Mouse (Mus musculus): ENCODE data around the gene Olfr1294. TPM values are rescaled to one million over a fixed set of nuclear protein-coding genes. Genes with fewer than 3 reads are reported as not detected.

The Olfr1294 gene
- total RNA-seq (2022): not detected

DNA sequence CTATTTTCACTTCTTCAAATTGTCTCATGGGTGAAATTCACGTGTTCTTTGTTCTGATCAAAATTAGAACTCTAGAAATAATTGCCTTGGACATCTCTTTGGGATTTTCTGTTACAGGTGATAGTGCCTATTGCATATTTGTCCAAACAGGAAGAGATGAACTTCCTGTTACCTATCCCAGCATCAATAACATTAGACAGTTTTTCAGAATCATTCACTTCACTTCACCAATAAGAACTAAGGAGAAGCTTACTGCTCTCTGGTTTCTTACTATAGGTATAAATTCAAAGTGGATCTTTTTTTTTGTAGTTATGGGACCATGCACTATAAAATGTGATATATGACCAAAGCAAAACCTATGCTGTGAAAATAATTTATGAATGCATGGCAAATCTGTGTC, at the start of gene Olfr1294:
Gene Olfr1294, minus strand, starts transcription at position 101 of the 400 bp plus-strand sequence.
- DNase-seq: no peak

GRCm38 (mm10) chr2:111569581-111569980, 29.5 kb upstream of the Olfr1294 start, which contains the start of gene Olfr1295:
TSS of gene Olfr1295 (minus strand) at chr2:111569681.
- DNase-seq: no peak

- no peak for DNase-seq
These were observed 15.2 kb downstream of the Olfr1294 start, which contains the start of gene Olfr1293-ps for GRCm38 (mm10) chr2:111524903-111525302. TSS of gene Olfr1293-ps (plus strand) at chr2:111525203.

- no peak for DNase-seq
These were observed 22.6 kb downstream of the Olfr1294 start for GRCm38 (mm10) chr2:111517451-111517850.

GRCm38 (mm10) chr2:111496880-111497279, 43.2 kb downstream of the Olfr1294 start, which contains the start of gene Olfr1291-ps1:
TSS of gene Olfr1291-ps1 (plus strand) at chr2:111497180.
- no peak for DNase-seq

DNA sequence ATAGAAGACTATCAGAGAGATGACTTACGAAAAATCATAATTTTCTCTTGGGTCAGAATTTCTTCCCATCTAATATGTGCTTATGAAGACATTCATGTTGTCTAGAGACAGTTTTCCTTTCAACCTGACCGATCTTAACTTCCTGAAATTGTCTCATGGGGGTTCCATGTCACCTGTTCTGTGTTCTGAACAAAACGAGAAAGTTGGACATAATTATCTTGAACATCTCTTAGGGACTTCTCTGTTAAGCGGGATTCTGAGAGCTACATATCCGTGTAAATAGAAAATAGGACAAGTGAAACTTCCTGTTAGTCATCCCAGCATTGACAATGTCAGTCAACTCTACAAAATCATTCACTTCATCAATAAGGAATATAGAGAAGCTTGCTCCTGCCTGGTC, 46.4 kb downstream of the Olfr1294 start, which contains the start of gene Olfr1290:
Gene Olfr1290, minus strand, starts transcription at position 101 of the 400 bp plus-strand sequence.
- DNase-seq: no peak

Other genes starting within 250 kb of the Olfr1294 start
- not detected for gene Olfr1279, start 239.7 kb downstream of the Olfr1294 start, total RNA-seq (2022)
- not detected for gene Olfr1280, start 226.3 kb downstream of the Olfr1294 start, total RNA-seq (2022)
- gene Olfr1281, start 213.8 kb downstream of the Olfr1294 start, total RNA-seq (2022): not detected
- gene Olfr1282, start 204.2 kb downstream of the Olfr1294 start, total RNA-seq (2022): not detected
- gene Olfr1283, start 173.5 kb downstream of the Olfr1294 start, total RNA-seq (2022): not detected
- not detected for gene Olfr1284, start 164.8 kb downstream of the Olfr1294 start, total RNA-seq (2022)
- gene Olfr1286, start 117.2 kb downstream of the Olfr1294 start, total RNA-seq (2022): not detected
- not detected for gene Olfr1287, start 91.1 kb downstream of the Olfr1294 start, total RNA-seq (2022)
- not detected for gene Olfr1288, start 66.2 kb downstream of the Olfr1294 start, total RNA-seq (2022)
- not detected for gene Olfr1289, start 59.5 kb downstream of the Olfr1294 start, total RNA-seq (2022)
- gene Olfr1290, start 46.5 kb downstream of the Olfr1294 start, total RNA-seq (2022): not detected
- gene Olfr1291-ps1, start 43.1 kb downstream of the Olfr1294 start, total RNA-seq (2022): not detected
- gene Olfr1293-ps, start 15.1 kb downstream of the Olfr1294 start, total RNA-seq (2022): not detected
- gene Olfr1295, start 29.4 kb upstream of the Olfr1294 start, total RNA-seq (2022): not detected
- not detected for gene Olfr1297, start 86.2 kb upstream of the Olfr1294 start, total RNA-seq (2022)
- gene Olfr1298, start 108.9 kb upstream of the Olfr1294 start, total RNA-seq (2022): not detected
- not detected for gene Olfr1299, start 121.1 kb upstream of the Olfr1294 start, total RNA-seq (2022)
- not detected for gene Olfr1301, start 210.7 kb upstream of the Olfr1294 start, total RNA-seq (2022)
- not detected for gene Olfr1302, start 237.1 kb upstream of the Olfr1294 start, total RNA-seq (2022)

All from adrenal gland, adult 8-10 months (tissue).